ENCODE assay signal across 22 mouse cellular contexts in the genomic region with DNA sequence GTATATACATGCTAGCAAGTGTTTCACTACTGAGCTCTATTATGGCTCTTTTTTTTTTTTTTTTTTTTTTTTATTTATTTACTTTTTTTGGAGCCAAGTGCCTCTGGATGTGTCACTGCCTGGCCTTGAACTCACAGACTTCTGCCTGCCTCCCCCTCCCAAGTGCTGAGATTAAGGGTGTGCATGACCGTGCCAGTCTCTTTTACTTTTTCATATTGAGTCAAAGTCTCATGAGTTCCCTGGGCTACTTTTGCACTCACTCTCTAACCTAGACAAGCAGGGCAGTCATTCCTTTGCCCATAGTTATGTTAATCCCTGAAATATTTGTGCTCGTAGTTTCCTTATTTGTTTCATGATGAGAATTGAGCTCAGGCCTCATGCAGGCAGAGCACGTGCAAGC. TPM values are rescaled to one million over a fixed set of nuclear protein-coding genes. Genes with fewer than 3 reads are reported as not detected.
"Had no signal": no experiment of that assay in that cellular context is flagged by ENCODE, and none has a peak within 500 bp of the region (broad histone marks: within the 10 kb centered on the region; RNA-seq: fewer than 3 reads in every experiment).

No protein-coding gene starts in this region.

- ATAC-seq: lung, postnatal 0 days; midbrain, embryonic 13.5 days; midbrain, embryonic 15.5 days had no signal

- H3K27me3 ChIP-seq: lung, embryonic 15.5 days; megakaryocyte, embryonic 14.5 days; midbrain, embryonic 13.5 days; midbrain, embryonic 15.5 days; neural tube, embryonic 12.5 days; stomach, embryonic 15.5 days had no signal

- DNase-seq: lung, adult 2 months; lung, postnatal 14 days; lung, postnatal 36 days; retina, postnatal 1 day; right cerebral cortex, adult 18-20 months; right cerebral cortex, postnatal 25 days; right cerebral cortex, postnatal 4 days; thymus, adult 2 months; thymus, postnatal 25 days; thymus, postnatal 4 days had no signal

- H3K9ac ChIP-seq: lung, embryonic 15.5 days; midbrain, embryonic 13.5 days; midbrain, embryonic 15.5 days; neural tube, embryonic 12.5 days; stomach, embryonic 15.5 days had no signal

- H3K9me3 ChIP-seq: lung, embryonic 15.5 days; megakaryocyte, embryonic 14.5 days; midbrain, embryonic 13.5 days; midbrain, embryonic 15.5 days; neural tube, embryonic 12.5 days; stomach, embryonic 15.5 days had no signal

- H3K4me2 ChIP-seq: lung, embryonic 15.5 days; midbrain, embryonic 11.5 days; midbrain, embryonic 13.5 days; midbrain, embryonic 15.5 days; neural tube, embryonic 12.5 days; stomach, embryonic 15.5 days had no signal

- H3K27ac ChIP-seq: lung, embryonic 15.5 days; macrophage; midbrain, embryonic 13.5 days; midbrain, embryonic 15.5 days; neural tube, embryonic 12.5 days; stomach, embryonic 15.5 days; stomach, postnatal 0 days had no signal

- H3K4me1 ChIP-seq: lung, embryonic 15.5 days; midbrain, embryonic 13.5 days; midbrain, embryonic 15.5 days; neural tube, embryonic 12.5 days; stomach, embryonic 15.5 days had no signal

- H3K4me3 ChIP-seq: lung, embryonic 15.5 days; megakaryocyte, embryonic 14.5 days; midbrain, embryonic 13.5 days; midbrain, embryonic 15.5 days; neural tube, embryonic 12.5 days; stomach, embryonic 15.5 days had no signal

RNA-seq across cellular contexts. Expression of gene Ttll13, which starts 35.5 kb away (rescaled TPM):
- total RNA-seq: megakaryocyte progenitor cell, adult 5-6 weeks; monocyte, adult 5-6 weeks had no signal
